Mouse (Mus musculus) kidney, embryonic 15.5 days (tissue): ENCODE measurements at regions not wholly inside any gene's neighbourhood (a gene's known extent, or its start where the extent isn't known, plus 50 kb on each side); places are given as distances from the start of the nearest gene placed in this dataset.

Experiments used
- ATAC-seq: fragments of 200-750 bp; cut with Nextera tagmentation; replicated peaks from 2 replicates; pipeline ENCODE4 v1.8.0; 2017; ENCODE audit warnings: moderate TSS enrichment; ENCODE audit not compliant: low FRiP score
- H3K27ac ChIP-seq: fragments of 300-500 bp; sonication (generic); 2 replicates; pipeline ENCODE4 v1.5.1; 2015; ENCODE audit warnings: mild to moderate bottlenecking, inconsistent platforms
- H3K27me3 ChIP-seq: fragments of 300-500 bp; sonication (generic); 2 replicates; pipeline ENCODE4 v1.6.1; 2015; ENCODE audit warnings: inconsistent platforms
- H3K36me3 ChIP-seq: fragments of 300-500 bp; sonication (generic); 2 replicates; pipeline ENCODE4 v1.6.1; 2015; ENCODE audit warnings: inconsistent platforms
- H3K4me1 ChIP-seq: fragments of 300-500 bp; sonication (generic); 2 replicates; pipeline ENCODE4 v1.6.1; 2015; ENCODE audit warnings: inconsistent platforms
- H3K4me2 ChIP-seq: fragments of 300-500 bp; sonication (generic); 2 replicates; pipeline ENCODE4 v1.6.1; 2015; ENCODE audit warnings: moderate library complexity, mild to moderate bottlenecking, inconsistent platforms
- H3K4me3 ChIP-seq: fragments of 300-500 bp; sonication (generic); replicated peaks from 2 replicates; pipeline ENCODE4 v1.5.1; 2015; ENCODE audit warnings: mild to moderate bottlenecking, inconsistent platforms
- H3K9ac ChIP-seq: fragments of 300-500 bp; sonication (generic); 2 replicates; pipeline ENCODE4 v1.6.1; 2015; ENCODE audit warnings: mild to moderate bottlenecking, inconsistent platforms
- H3K9me3 ChIP-seq: fragments of 300-500 bp; sonication (generic); replicated peaks from 2 replicates; pipeline ENCODE4 v1.6.1; 2016; ENCODE audit warnings: inconsistent platforms
- WGBS: fragments of 180-500 bp; shearing (Covaris S2); methylation state at CpG from one replicate; pipeline ENCODE4 v1.1.7; 2015; ENCODE audit warnings: mixed read lengths; 5-methylcytosine and 5-hydroxymethylcytosine counted together

- 88% methylated on average over 11 of the region's 11 CpGs for WGBS
- Histone ChIP-seq H3K9me3 (no peaks in the 10 kb centered on the region), H3K27ac (no peak overlapping the region), H3K4me3 (no peak overlapping the region), H3K36me3 (no peaks in the 10 kb centered on the region), H3K4me2 (no peak overlapping the region), H3K9ac (no peak overlapping the region), H3K4me1 (peaks cover 6% of the 10 kb centered on the region; the same call in 1 of the 2 replicates), H3K27me3 (no peaks in the 10 kb centered on the region)
- ATAC-seq = no peak
These were observed 99.9 kb upstream of the Tmc1 start for GRCm38 (mm10) chr19:21053597-21054544.

- no peak overlapping the region for H3K27ac ChIP-seq
- ATAC-seq = no peak
- H3K36me3 ChIP-seq = no peaks in the 10 kb centered on the region
- peaks cover 6% of the 10 kb centered on the region; the same call in 1 of the 2 replicates for H3K4me1 ChIP-seq
- no peak overlapping the region for H3K9ac ChIP-seq
- H3K9me3 ChIP-seq = no peaks in the 10 kb centered on the region
- H3K4me3 ChIP-seq = no peak overlapping the region
- H3K27me3 ChIP-seq = no peaks in the 10 kb centered on the region
- no peak overlapping the region for H3K4me2 ChIP-seq
- 86% methylated on average over 3 of the region's 3 CpGs for WGBS
These were observed 98.8 kb upstream of the Tmc1 start for GRCm38 (mm10) chr19:21052771-21053170.

- 36% methylated on average over 4 of the region's 4 CpGs for WGBS
These were observed 97.9 kb upstream of the Tmc1 start for GRCm38 (mm10) chr19:21051872-21052271.

GRCm38 (mm10) chr19:21050994-21051721 is 97.2 kb upstream of the Tmc1 start:
- no peak overlapping the region for H3K4me3 ChIP-seq
- H3K27me3 ChIP-seq = no peaks in the 10 kb centered on the region
- H3K36me3 ChIP-seq = no peaks in the 10 kb centered on the region
- ATAC-seq = no peak
- H3K9ac ChIP-seq = no peak overlapping the region
- H3K27ac ChIP-seq = no peak overlapping the region
- 50% methylated on average over 9 of the region's 9 CpGs for WGBS
- H3K4me1 ChIP-seq = peaks cover 6% of the 10 kb centered on the region; the same call in 1 of the 2 replicates
- H3K4me2 ChIP-seq = no peak overlapping the region
- no peaks in the 10 kb centered on the region for H3K9me3 ChIP-seq

More at GRCm38 (mm10) chr19:21051872-21052271, 97.9 kb upstream of the Tmc1 start:
- Histone ChIP-seq H3K4me2 (no peak overlapping the region), H3K27me3 (no peaks in the 10 kb centered on the region), H3K4me1 (peaks cover 6% of the 10 kb centered on the region; the same call in 1 of the 2 replicates), H3K36me3 (no peaks in the 10 kb centered on the region), H3K9me3 (no peaks in the 10 kb centered on the region), H3K4me3 (no peak overlapping the region), H3K9ac (no peak overlapping the region), H3K27ac (no peak overlapping the region)
- no peak for ATAC-seq

GRCm38 (mm10) chr19:21049301-21049700 is 95.3 kb upstream of the Tmc1 start:
- Histone ChIP-seq H3K27me3 (no peaks in the 10 kb centered on the region), H3K4me2 (no peak overlapping the region), H3K27ac (no peak overlapping the region), H3K4me1 (peaks cover 6% of the 10 kb centered on the region; the same call in 1 of the 2 replicates), H3K9ac (no peak overlapping the region), H3K36me3 (no peaks in the 10 kb centered on the region), H3K4me3 (no peak overlapping the region), H3K9me3 (no peaks in the 10 kb centered on the region)
- ATAC-seq = no peak

- H3K36me3 ChIP-seq = no peaks in the 10 kb centered on the region
- H3K27me3 ChIP-seq = no peaks in the 10 kb centered on the region
- ATAC-seq = no peak
- 53% methylated on average over 12 of the region's 12 CpGs for WGBS
- H3K4me2 ChIP-seq = no peak overlapping the region
- no peaks in the 10 kb centered on the region for H3K4me1 ChIP-seq
- H3K4me3 ChIP-seq = no peak overlapping the region
- H3K9me3 ChIP-seq = 0 out of 2 replicates have a peak, but pooled peaks cover 2% of the 10 kb centered on the region
- no peak overlapping the region for H3K27ac ChIP-seq
- no peak overlapping the region for H3K9ac ChIP-seq
These were observed 91.6 kb upstream of the Tmc1 start for GRCm38 (mm10) chr19:21045565-21045964.

- WGBS = 96% methylated on average over 4 of the region's 4 CpGs
- Histone ChIP-seq H3K9me3 (0 out of 2 replicates have a peak, but pooled peaks cover 2% of the 10 kb centered on the region), H3K36me3 (no peaks in the 10 kb centered on the region), H3K4me2 (no peak overlapping the region), H3K27ac (no peak overlapping the region), H3K4me1 (no peaks in the 10 kb centered on the region), H3K9ac (no peak overlapping the region), H3K4me3 (no peak overlapping the region), H3K27me3 (no peaks in the 10 kb centered on the region)
- ATAC-seq = no peak
These were observed 90.0 kb upstream of the Tmc1 start for GRCm38 (mm10) chr19:21043958-21044357.

GRCm38 (mm10) chr19:21042536-21042935 is 88.5 kb upstream of the Tmc1 start:
- H3K4me1 ChIP-seq = peaks cover 2% of the 10 kb centered on the region; the same call in 1 of the 2 replicates
- no peak overlapping the region for H3K9ac ChIP-seq
- no peak overlapping the region for H3K4me2 ChIP-seq
- 90% methylated on average over 3 of the region's 3 CpGs for WGBS
- H3K27me3 ChIP-seq = no peaks in the 10 kb centered on the region
- no peak overlapping the region for H3K4me3 ChIP-seq
- H3K27ac ChIP-seq = no peak overlapping the region
- H3K36me3 ChIP-seq = no peaks in the 10 kb centered on the region
- no peak for ATAC-seq
- 0 out of 2 replicates have a peak, but pooled peaks cover 2% of the 10 kb centered on the region for H3K9me3 ChIP-seq

- Histone ChIP-seq H3K36me3 (no peaks in the 10 kb centered on the region), H3K9ac (no peak overlapping the region), H3K9me3 (no peaks in the 10 kb centered on the region), H3K27ac (no peak overlapping the region), H3K4me3 (no peak overlapping the region), H3K27me3 (no peaks in the 10 kb centered on the region), H3K4me1 (peaks cover 26% of the 10 kb centered on the region), H3K4me2 (no peak overlapping the region)
- peak; percentile 27; the same call in 1 of the 2 replicates for ATAC-seq
- 41% methylated on average over 10 of the region's 10 CpGs for WGBS
These were observed 83.6 kb upstream of the Tmc1 start for GRCm38 (mm10) chr19:21037448-21038077.

GRCm38 (mm10) chr19:21036507-21037425 is 82.8 kb upstream of the Tmc1 start:
- peak; percentile 55 for ATAC-seq
- Histone ChIP-seq H3K4me2 (peak overlapping the region; percentile 27), H3K9me3 (no peaks in the 10 kb centered on the region), H3K27ac (peak overlapping the region; percentile 38), H3K4me3 (no peak overlapping the region), H3K9ac (no peak overlapping the region), H3K36me3 (no peaks in the 10 kb centered on the region), H3K4me1 (peaks cover 26% of the 10 kb centered on the region), H3K27me3 (no peaks in the 10 kb centered on the region)
- 19% methylated on average over 14 of the region's 14 CpGs for WGBS

- Histone ChIP-seq H3K9me3 (no peaks in the 10 kb centered on the region), H3K4me2 (no peak overlapping the region), H3K36me3 (no peaks in the 10 kb centered on the region), H3K27me3 (no peaks in the 10 kb centered on the region), H3K4me1 (peaks cover 26% of the 10 kb centered on the region), H3K4me3 (no peak overlapping the region), H3K9ac (no peak overlapping the region), H3K27ac (0 out of 2 replicates have a peak overlapping the region, but pooled peaks have one; percentile 38)
- 21% methylated on average over 4 of the region's 4 CpGs for WGBS
- ATAC-seq = no peak; the same call in 1 of the 2 replicates
These were observed 81.5 kb upstream of the Tmc1 start for GRCm38 (mm10) chr19:21035505-21035904.
